Mouse (Mus musculus): ENCODE data around the gene Kcnf1.

GRCm38 (mm10) chr12:17176041-17176756 is 489 bp downstream of the Kcnf1 start:
- no peak for TF ChIP-seq CTCF (IDR thresholded peaks at IDR 0.05)
- no peak for TF ChIP-seq EP300 (IDR thresholded peaks at IDR 0.05; ENCODE audit: insufficient read depth, low read depth, low read length)
- TF ChIP-seq POLR2A (IDR thresholded peaks at IDR 0.05; ENCODE audit: insufficient read depth, low read depth, low read length), result no peak
